Mouse (Mus musculus) neural tube, embryonic 14.5 days (tissue): ENCODE results near the gene Amt. TPM values are rescaled to one million over a fixed set of nuclear protein-coding genes. Genes with fewer than 3 reads are reported as not detected.
A peak's percentile ranks its signal among the peaks of the same experiment; 100 is the strongest.

Source experiments
- ATAC-seq: fragments of 200-750 bp; cut with Nextera tagmentation; 2 replicates; pipeline ENCODE4 v1.8.0; 2017; ENCODE audit warnings: low read depth, mild to moderate bottlenecking, moderate TSS enrichment, moderate library complexity
- H3K27ac ChIP-seq: fragments of 300-500 bp; sonication (generic); 2 replicates; pipeline ENCODE4 v1.5.1; 2014; ENCODE audit warnings: low read depth, mild to moderate bottlenecking, control low read depth, low read length, moderate library complexity, mixed read lengths
- H3K27me3 ChIP-seq: fragments of 300-500 bp; sonication (generic); 2 replicates; pipeline ENCODE4 v1.6.1; 2014; ENCODE audit warnings: low read length; ENCODE audit not compliant: control insufficient read depth, insufficient read depth
- H3K36me3 ChIP-seq: fragments of 300-500 bp; sonication (generic); 2 replicates; pipeline ENCODE4 v1.6.1; 2014; ENCODE audit warnings: low read length, mixed read lengths; ENCODE audit not compliant: control insufficient read depth, insufficient read depth
- H3K4me1 ChIP-seq: fragments of 300-500 bp; sonication (generic); 2 replicates; pipeline ENCODE4 v1.6.1; 2014; ENCODE audit warnings: low read length; ENCODE audit not compliant: control insufficient read depth, insufficient read depth
- H3K4me2 ChIP-seq: fragments of 300-500 bp; sonication (generic); 2 replicates; pipeline ENCODE4 v1.6.1; 2014; ENCODE audit warnings: mild to moderate bottlenecking, low read depth, low read length, control low read depth
- H3K4me3 ChIP-seq: fragments of 300-500 bp; sonication (generic); 2 replicates; pipeline ENCODE4 v1.5.1; 2014; ENCODE audit warnings: low read depth, low read length, control low read depth, mixed read lengths
- H3K9ac ChIP-seq: fragments of 300-500 bp; sonication (generic); replicated peaks from 2 replicates; pipeline ENCODE4 v1.6.1; 2014; ENCODE audit warnings: low read depth, mild to moderate bottlenecking, control low read depth, low read length, mixed read lengths
- H3K9me3 ChIP-seq: fragments of 300-500 bp; sonication (generic); 2 replicates; pipeline ENCODE4 v1.6.1; 2016; ENCODE audit warnings: low read length; ENCODE audit not compliant: control insufficient read depth
- WGBS: fragments of 180-500 bp; shearing (Covaris S2); extraction: QIAGEN DNeasy Blood & Tissue Kit; methylation state at CpG from one replicate; pipeline ENCODE4 v1.1.7; 2014; 5-methylcytosine and 5-hydroxymethylcytosine counted together
- polyA plus RNA-seq: library from polyadenylated mRNA; unstranded; fragments of >200 nt; fragmentation: Nextera tagmentation; extraction: Ambion mirVana; gene quantifications from 2 replicates; pipeline ENCODE4 v1.2.1, GENCODE M21; 2014

Amt gene
- polyA plus RNA-seq, 1 experiment from 2014 or later, result 27.9 TPM

- Histone ChIP-seq H3K9me3 (no peaks in the 10 kb centered on the region), H3K4me2 (peak overlapping the region; percentile 64), H3K36me3 (0 out of 2 replicates have a peak, but pooled peaks cover 3% of the 10 kb centered on the region), H3K9ac (peak overlapping the region; percentile 89; the same call in 1 of the 2 replicates), H3K27me3 (no peaks in the 10 kb centered on the region), H3K4me1 (peaks cover 15% of the 10 kb centered on the region), H3K27ac (no peak overlapping the region), H3K4me3 (peak overlapping the region; percentile 74)
- ATAC-seq, result no peak
- WGBS, result 69% methylated on average over 10 of the region's 10 CpGs
Observed at GRCm38 (mm10) chr9:108340258-108341138, 43.8 kb downstream of the Amt start.

- no peak for ATAC-seq
- Histone ChIP-seq H3K4me3 (no peak overlapping the region), H3K27ac (no peak overlapping the region), H3K4me1 (peaks cover 19% of the 10 kb centered on the region), H3K27me3 (no peaks in the 10 kb centered on the region), H3K4me2 (0 out of 2 replicates have a peak overlapping the region, but pooled peaks have one; percentile 64), H3K9ac (no peak overlapping the region), H3K9me3 (no peaks in the 10 kb centered on the region), H3K36me3 (0 out of 2 replicates have a peak, but pooled peaks cover 2% of the 10 kb centered on the region)
- WGBS, result 87% methylated on average over 5 of the region's 5 CpGs
Observed at GRCm38 (mm10) chr9:108341139-108341475, 44.5 kb downstream of the Amt start.

- no peak for ATAC-seq
- H3K9ac ChIP-seq, result no peak overlapping the region
- H3K4me1 ChIP-seq, result peaks cover 20% of the 10 kb centered on the region
- no peaks in the 10 kb centered on the region for H3K27me3 ChIP-seq
- H3K36me3 ChIP-seq, result no peaks in the 10 kb centered on the region
- H3K27ac ChIP-seq, result no peak overlapping the region
- no peaks in the 10 kb centered on the region for H3K9me3 ChIP-seq
- H3K4me3 ChIP-seq, result no peak overlapping the region
- H3K4me2 ChIP-seq, result no peak overlapping the region
Observed at GRCm38 (mm10) chr9:108341801-108342200, 45.1 kb downstream of the Amt start.

- no peaks in the 10 kb centered on the region for H3K27me3 ChIP-seq
- ATAC-seq, result no peak
- no peaks in the 10 kb centered on the region for H3K9me3 ChIP-seq
- no peaks in the 10 kb centered on the region for H3K36me3 ChIP-seq
- H3K9ac ChIP-seq, result no peak overlapping the region
- 46% methylated on average over 5 of the region's 5 CpGs for WGBS
- no peak overlapping the region for H3K4me3 ChIP-seq
- H3K4me2 ChIP-seq, result no peak overlapping the region
- H3K27ac ChIP-seq, result no peak overlapping the region
- peaks cover 20% of the 10 kb centered on the region for H3K4me1 ChIP-seq
Observed at GRCm38 (mm10) chr9:108342301-108342831, 45.7 kb downstream of the Amt start.

- H3K27me3 ChIP-seq, result no peaks in the 10 kb centered on the region
- H3K9me3 ChIP-seq, result no peaks in the 10 kb centered on the region
- no peak overlapping the region for H3K4me2 ChIP-seq
- no peak overlapping the region for H3K9ac ChIP-seq
- 90% methylated on average over 3 of the region's 3 CpGs for WGBS
- no peaks in the 10 kb centered on the region for H3K36me3 ChIP-seq
- no peak for ATAC-seq
- no peak overlapping the region for H3K27ac ChIP-seq
- peaks cover 21% of the 10 kb centered on the region for H3K4me1 ChIP-seq
- no peak overlapping the region for H3K4me3 ChIP-seq
Observed at GRCm38 (mm10) chr9:108343331-108343730, 46.7 kb downstream of the Amt start.

GRCm38 (mm10) chr9:108343835-108344234 lies 47.2 kb downstream of the Amt start:
- no peak overlapping the region for H3K27ac ChIP-seq
- no peak overlapping the region for H3K9ac ChIP-seq
- H3K36me3 ChIP-seq, result no peaks in the 10 kb centered on the region
- no peak overlapping the region for H3K4me2 ChIP-seq
- H3K4me1 ChIP-seq, result peaks cover 21% of the 10 kb centered on the region
- 87% methylated on average over 1 of the region's 1 CpGs for WGBS
- H3K27me3 ChIP-seq, result no peaks in the 10 kb centered on the region
- no peak for ATAC-seq
- H3K4me3 ChIP-seq, result no peak overlapping the region
- H3K9me3 ChIP-seq, result no peaks in the 10 kb centered on the region

- Histone ChIP-seq H3K4me3 (no peak overlapping the region), H3K9me3 (no peaks in the 10 kb centered on the region), H3K4me2 (no peak overlapping the region), H3K36me3 (no peaks in the 10 kb centered on the region), H3K9ac (no peak overlapping the region), H3K27me3 (no peaks in the 10 kb centered on the region), H3K4me1 (peaks cover 24% of the 10 kb centered on the region), H3K27ac (no peak overlapping the region)
- ATAC-seq, result no peak
- WGBS, result 85% methylated on average over 4 of the region's 4 CpGs
Observed at GRCm38 (mm10) chr9:108344471-108344870, 47.8 kb downstream of the Amt start.

GRCm38 (mm10) chr9:108347024-108347423 lies 50.4 kb downstream of the Amt start:
- Histone ChIP-seq H3K36me3 (peaks cover 14% of the 10 kb centered on the region; the same call in 1 of the 2 replicates), H3K4me3 (peak overlapping the region; percentile 73), H3K4me1 (peaks cover 15% of the 10 kb centered on the region; the same call in 1 of the 2 replicates), H3K27ac (peak overlapping the region; percentile 96), H3K27me3 (no peaks in the 10 kb centered on the region), H3K9ac (peak overlapping the region; percentile 79), H3K4me2 (peak overlapping the region; percentile 83), H3K9me3 (no peaks in the 10 kb centered on the region)
- no peak for ATAC-seq
- 6% methylated on average over 11 of the region's 11 CpGs for WGBS
